Mouse (Mus musculus): ENCODE data around the gene Ago4.

DNA sequence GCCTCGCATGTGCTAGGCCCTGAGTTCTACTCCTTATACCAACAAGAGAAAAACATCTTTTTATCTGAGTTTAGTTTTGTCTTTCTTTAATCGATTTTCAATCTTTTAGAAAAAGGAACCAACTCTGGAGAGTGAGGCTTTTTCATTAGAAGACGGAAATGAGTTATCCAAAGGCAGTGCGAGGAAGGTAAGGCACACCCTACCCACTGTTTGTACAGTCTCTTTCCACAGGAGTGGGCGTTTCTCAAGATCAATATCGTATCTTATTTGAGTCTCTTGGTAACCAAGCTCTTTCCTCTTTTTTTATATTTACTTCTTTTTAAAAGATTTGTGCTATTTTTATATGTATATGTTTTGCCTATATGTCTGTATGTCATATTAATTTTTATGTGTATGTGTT lies 30.5 kb upstream of the Ago4 start:
- TF ChIP-seq CTCF (IDR thresholded peaks at IDR 0.05 in 2 of 3, conservative IDR thresholded peaks at IDR 0.05 in 1 of 3; ENCODE audit: control insufficient read depth in 1 of 3, insufficient read depth in 1 of 3, low read depth in 2 of 3, low read length in 3 of 3, poor library complexity in 1 of 3, severe bottlenecking in 1 of 3) (no peak), USF1 (IDR thresholded peaks at IDR 0.05; ENCODE audit: low read depth, low read length) (no peak), POLR2A (IDR thresholded peaks at IDR 0.05; ENCODE audit: control insufficient read depth in 1 of 2, insufficient read depth in 1 of 2, low read depth in 1 of 2, low read length in 2 of 2, poor library complexity in 1 of 2) (no peak), EP300 (IDR thresholded peaks at IDR 0.05; ENCODE audit: low read depth in 1 of 2, low read length in 2 of 2) (peak; percentile 49 to 54; a peak in 2 of 4 replicates), MEF2A (IDR thresholded peaks at IDR 0.05; ENCODE audit: extremely low read depth, insufficient replicate concordance, low read depth, low read length, poor library complexity, severe bottlenecking) (no peak), TAL1 (IDR thresholded peaks at IDR 0.05; ENCODE audit: low read length) (no peak), CHD1 (IDR thresholded peaks at IDR 0.05; ENCODE audit: low read depth, low read length) (no peak), TCF12 (IDR thresholded peaks at IDR 0.05; ENCODE audit: low read depth, low read length) (no peak), BHLHE40 (IDR thresholded peaks at IDR 0.05; ENCODE audit: borderline replicate concordance, low read depth, low read length) (no peak), USF2 (IDR thresholded peaks at IDR 0.05; ENCODE audit: borderline replicate concordance in 1 of 2, insufficient read depth in 1 of 2, low read depth in 1 of 2, low read length in 2 of 2) (no peak), ZKSCAN1 (IDR thresholded peaks at IDR 0.05; ENCODE audit: low read depth, low read length) (no peak), RCOR1 (IDR thresholded peaks at IDR 0.05; ENCODE audit: low read depth, low read length) (peak; percentile 19; the same call in 1 of the 2 replicates), ETS1 (IDR thresholded peaks at IDR 0.05; ENCODE audit: low read depth, low read length) (peak; percentile 52; the same call in 1 of the 2 replicates), POLR2AphosphoS5 (IDR thresholded peaks at IDR 0.05; ENCODE audit: borderline replicate concordance, low read depth, low read length) (no peak)
